Mouse (Mus musculus) retina, adult 2 months (tissue): ENCODE measurements around the gene Usmg5.
A peak's percentile ranks its signal among the peaks of the same experiment; 100 is the strongest.

Experiments
- DNase-seq: peaks from one replicate; pipeline ENCODE4 v3.0.0-alpha.2; 2012; ENCODE audit warnings: low read depth, low spot score

Gene Usmg5

GRCm38 (mm10) chr19:47057684-47058083, 32.8 kb downstream of the Usmg5 start:
- DNase-seq: no peak

- DNase-seq: no peak
Observed at GRCm38 (mm10) chr19:47053471-47053870, 37.0 kb downstream of the Usmg5 start.

GRCm38 (mm10) chr19:47052927-47053326, 37.5 kb downstream of the Usmg5 start:
- DNase-seq: no peak

- DNase-seq: peak; percentile 70
Observed at GRCm38 (mm10) chr19:47050271-47051032, 40.0 kb downstream of the Usmg5 start, which contains the start of gene Pcgf6. TSS of gene Pcgf6 (minus strand) at chr19:47050906.

DNA sequence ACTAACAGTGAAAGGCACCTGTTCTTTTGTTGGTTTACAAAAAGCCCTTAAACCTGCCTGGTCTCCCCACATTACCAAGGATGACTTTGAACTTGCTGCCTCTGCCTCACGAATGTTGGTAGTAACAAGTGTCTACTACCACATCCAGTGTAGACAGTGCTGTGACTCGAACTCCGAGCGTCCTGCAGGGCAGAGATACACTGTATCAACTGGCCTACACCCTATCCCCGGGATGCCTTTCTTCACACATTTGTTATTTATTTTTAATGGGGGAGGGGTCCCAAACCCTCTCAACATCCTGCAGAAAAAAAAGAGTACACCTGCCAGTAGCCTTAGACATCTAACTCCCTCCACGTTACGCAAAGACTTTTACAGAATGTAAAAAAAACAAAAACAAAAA, 40.6 kb downstream of the Usmg5 start:
- DNase-seq: no peak

GRCm38 (mm10) chr19:47049061-47049460, 41.4 kb downstream of the Usmg5 start:
- no peak for DNase-seq

DNA sequence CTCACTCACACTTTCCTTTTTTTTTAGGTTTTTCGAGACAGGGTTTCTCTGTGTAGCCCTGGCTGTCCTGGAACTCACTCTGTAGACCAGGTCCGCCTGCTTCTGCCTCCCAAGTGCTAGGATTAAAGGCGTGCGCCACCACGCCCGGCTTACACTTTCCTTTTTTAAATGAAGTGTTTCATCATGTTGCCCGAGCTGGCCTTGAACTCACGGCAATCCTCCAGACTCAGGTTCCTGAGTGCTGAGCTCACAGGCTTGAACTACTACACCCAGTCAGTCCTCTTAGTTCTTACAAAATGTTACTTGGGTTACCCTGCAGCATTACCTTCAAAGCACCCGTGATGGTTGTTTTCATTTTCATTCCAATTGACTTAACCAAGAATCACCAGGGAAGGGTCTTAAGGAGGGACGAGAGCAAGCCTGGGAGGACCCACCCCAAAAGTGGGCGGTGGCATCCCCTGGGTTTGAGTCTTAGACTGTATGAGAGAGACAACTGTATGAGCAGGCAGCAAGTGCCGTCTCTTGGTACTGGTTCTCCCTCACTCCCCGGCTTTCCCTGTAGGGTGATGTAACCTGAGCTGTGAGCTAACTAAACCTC, 43.1 kb downstream of the Usmg5 start:
- no peak for DNase-seq

DNA sequence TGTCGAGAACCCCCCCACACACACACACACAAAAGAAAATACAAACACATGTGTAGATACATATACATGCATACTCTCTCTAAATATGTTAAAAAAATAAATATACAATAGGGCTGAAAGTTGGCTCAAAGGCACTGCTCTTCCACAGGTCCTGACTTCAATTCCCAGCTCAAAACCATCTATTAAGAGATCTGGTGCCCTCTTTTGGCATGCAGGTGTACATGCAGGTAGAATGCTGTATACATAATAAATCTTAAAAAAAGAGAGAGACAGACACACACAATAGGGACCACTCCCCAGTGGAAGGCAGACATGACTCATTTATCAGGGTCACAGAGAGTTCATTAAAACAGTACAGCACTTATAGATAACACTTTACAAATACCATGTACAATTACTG, 44.1 kb downstream of the Usmg5 start:
- DNase-seq: no peak

DNA sequence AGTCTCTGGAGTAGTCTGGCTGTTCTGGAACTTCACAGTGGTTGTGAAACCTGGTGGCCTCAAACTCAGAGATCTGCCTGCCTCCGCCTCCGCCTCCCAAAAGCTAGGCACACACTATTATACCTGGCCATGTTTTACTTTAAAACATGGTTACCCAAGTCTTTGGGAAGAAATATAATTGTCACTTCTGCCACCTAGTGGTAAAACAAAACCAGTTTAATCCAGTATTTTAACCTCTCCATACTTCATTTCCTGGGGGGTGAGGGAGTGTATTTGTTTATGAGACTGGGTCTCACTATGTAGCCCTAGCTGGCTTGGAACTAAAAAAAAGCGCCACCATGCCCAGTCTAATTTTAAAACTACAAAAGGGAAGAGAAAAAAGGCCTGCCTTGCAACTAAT, 46.8 kb downstream of the Usmg5 start:
- DNase-seq: no peak

DNA sequence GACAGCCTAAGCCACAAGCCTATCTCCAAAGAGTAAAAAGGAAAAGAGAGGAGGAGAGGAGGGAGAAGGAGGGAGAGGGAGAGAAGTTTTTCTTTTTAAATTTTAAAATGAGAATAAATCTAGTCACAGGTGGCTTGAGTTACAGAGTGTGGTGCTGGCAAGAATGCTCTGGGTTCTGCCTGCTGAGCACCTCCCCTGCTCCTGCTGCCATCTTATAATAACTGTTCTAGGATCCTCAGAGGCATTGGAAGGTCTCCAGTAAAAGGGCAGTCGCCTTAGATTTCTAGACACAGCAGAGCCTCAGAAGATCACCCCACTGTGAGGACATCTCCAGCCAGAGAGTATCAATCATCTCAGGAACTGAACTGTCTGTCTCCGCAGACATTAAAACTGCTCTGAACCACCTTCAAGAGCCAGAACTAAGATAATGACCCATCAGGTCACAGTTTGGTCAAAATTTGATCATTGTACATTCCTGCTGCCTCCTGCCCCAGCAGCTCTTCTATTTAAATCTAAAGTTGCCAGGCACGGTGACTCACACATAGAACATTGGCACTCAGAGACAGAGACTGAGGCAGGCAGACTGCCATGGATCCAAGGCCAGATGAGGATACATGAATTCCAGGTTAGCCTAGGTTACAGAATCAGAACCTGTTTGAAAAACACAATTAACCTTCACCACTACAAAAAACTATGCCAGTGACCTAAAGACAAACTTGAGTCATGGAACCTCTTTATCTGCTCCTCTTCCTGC, 49.5 kb downstream of the Usmg5 start:
- no peak for DNase-seq

GRCm38 (mm10) chr19:47036596-47036995, 53.9 kb downstream of the Usmg5 start:
- no peak for DNase-seq

DNA sequence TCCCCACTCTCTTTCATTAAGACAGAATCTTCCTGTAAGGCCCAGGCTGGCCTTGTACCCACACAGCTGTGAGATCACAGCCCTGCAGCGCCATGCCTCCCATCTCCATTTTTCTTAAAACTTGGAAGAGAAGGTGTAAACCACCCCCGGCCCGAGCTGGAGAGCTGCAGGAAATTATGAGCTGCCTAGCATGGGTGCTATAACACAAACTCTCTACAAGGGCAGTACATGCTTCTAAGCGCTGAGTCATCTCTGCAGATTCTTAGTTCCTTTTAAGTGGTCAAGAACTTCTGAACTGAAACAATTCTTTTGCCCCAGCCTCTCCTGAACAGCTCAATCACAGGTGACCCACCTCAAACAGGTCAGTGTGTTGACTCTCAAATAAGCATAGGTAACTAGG, 55.5 kb downstream of the Usmg5 start:
- no peak for DNase-seq
